Mouse (Mus musculus): ENCODE results near the gene Pkp4. TPM values are rescaled to one million over a fixed set of nuclear protein-coding genes. Genes with fewer than 3 reads are reported as not detected.
A peak's percentile ranks its signal among the peaks of the same experiment; 100 is the strongest.

Pkp4 gene
- polyA plus RNA-seq, 1 experiment from 2014 or later = 32.4 TPM

- H3K4me1 ChIP-seq = peaks cover 38% of the 10 kb centered on the region
- H3K9me3 ChIP-seq = no peaks in the 10 kb centered on the region
- no peak overlapping the region for H3K4me3 ChIP-seq
- peaks cover 36% of the 10 kb centered on the region for H3K36me3 ChIP-seq
- ATAC-seq (ENCODE audit: extremely low read depth, insufficient number of reproducible peaks, low FRiP score, low TSS enrichment) = no peak
- 19% methylated on average over 9 of the region's 9 CpGs for WGBS
- H3K27ac ChIP-seq (replicated peaks) = peak overlapping the region; percentile 90
- H3K9ac ChIP-seq = peak overlapping the region; percentile 44; the same call in 1 of the 2 replicates
- H3K4me2 ChIP-seq = peak overlapping the region; percentile 43
- no peaks in the 10 kb centered on the region for H3K27me3 ChIP-seq (replicated peaks)
Observed at GRCm38 (mm10) chr2:59219997-59220789, 59.5 kb downstream of the Pkp4 start.

- no peak overlapping the region for H3K4me2 ChIP-seq
- no peak overlapping the region for H3K9ac ChIP-seq
- 72% methylated on average over 4 of the region's 4 CpGs for WGBS
- peaks cover 21% of the 10 kb centered on the region for H3K36me3 ChIP-seq
- peaks cover 39% of the 10 kb centered on the region for H3K4me1 ChIP-seq
- H3K4me3 ChIP-seq = no peak overlapping the region
- no peak overlapping the region for H3K27ac ChIP-seq (replicated peaks)
- no peaks in the 10 kb centered on the region for H3K9me3 ChIP-seq
- H3K27me3 ChIP-seq (replicated peaks) = no peaks in the 10 kb centered on the region
- no peak for ATAC-seq (ENCODE audit: extremely low read depth, insufficient number of reproducible peaks, low FRiP score, low TSS enrichment)
Observed at GRCm38 (mm10) chr2:59226383-59226782, 65.7 kb downstream of the Pkp4 start.

- no peak overlapping the region for H3K9ac ChIP-seq
- peaks cover 43% of the 10 kb centered on the region for H3K4me1 ChIP-seq
- no peaks in the 10 kb centered on the region for H3K9me3 ChIP-seq
- no peak overlapping the region for H3K4me2 ChIP-seq
- H3K36me3 ChIP-seq = peaks cover 27% of the 10 kb centered on the region
- no peak for ATAC-seq (ENCODE audit: extremely low read depth, insufficient number of reproducible peaks, low FRiP score, low TSS enrichment)
- no peak overlapping the region for H3K27ac ChIP-seq (replicated peaks)
- no peak overlapping the region for H3K4me3 ChIP-seq
- WGBS = 77% methylated on average over 3 of the region's 3 CpGs
- H3K27me3 ChIP-seq (replicated peaks) = no peaks in the 10 kb centered on the region
Observed at GRCm38 (mm10) chr2:59227011-59227410, 66.4 kb downstream of the Pkp4 start.

GRCm38 (mm10) chr2:59227508-59228263 lies 67.0 kb downstream of the Pkp4 start:
- Histone ChIP-seq H3K27ac (replicated peaks) (no peak overlapping the region), H3K4me3 (no peak overlapping the region), H3K4me2 (no peak overlapping the region), H3K9ac (no peak overlapping the region), H3K27me3 (replicated peaks) (no peaks in the 10 kb centered on the region), H3K4me1 (peaks cover 46% of the 10 kb centered on the region), H3K36me3 (peaks cover 32% of the 10 kb centered on the region), H3K9me3 (no peaks in the 10 kb centered on the region)
- WGBS = 85% methylated on average over 8 of the region's 8 CpGs
- no peak for ATAC-seq (ENCODE audit: extremely low read depth, insufficient number of reproducible peaks, low FRiP score, low TSS enrichment)

- 78% methylated on average over 11 of the region's 11 CpGs for WGBS
- H3K4me2 ChIP-seq = no peak overlapping the region
- H3K27ac ChIP-seq (replicated peaks) = peak overlapping the region; percentile 15; the same call in 1 of the 2 replicates
- H3K4me3 ChIP-seq = no peak overlapping the region
- H3K36me3 ChIP-seq = peaks cover 26% of the 10 kb centered on the region
- no peaks in the 10 kb centered on the region for H3K9me3 ChIP-seq
- H3K4me1 ChIP-seq = peaks cover 61% of the 10 kb centered on the region
- ATAC-seq (ENCODE audit: extremely low read depth, insufficient number of reproducible peaks, low FRiP score, low TSS enrichment) = no peak
- no peaks in the 10 kb centered on the region for H3K27me3 ChIP-seq (replicated peaks)
- H3K9ac ChIP-seq = no peak overlapping the region
Observed at GRCm38 (mm10) chr2:59229250-59229895, 68.7 kb downstream of the Pkp4 start.

GRCm38 (mm10) chr2:59230656-59231055 lies 70.0 kb downstream of the Pkp4 start:
- WGBS = 69% methylated on average over 9 of the region's 9 CpGs
- no peak overlapping the region for H3K4me2 ChIP-seq

GRCm38 (mm10) chr2:59231514-59231913 lies 70.9 kb downstream of the Pkp4 start:
- no peak overlapping the region for H3K4me3 ChIP-seq
- H3K27me3 ChIP-seq (replicated peaks) = no peaks in the 10 kb centered on the region
- H3K9me3 ChIP-seq = no peaks in the 10 kb centered on the region
- peaks cover 58% of the 10 kb centered on the region for H3K4me1 ChIP-seq
- peaks cover 26% of the 10 kb centered on the region for H3K36me3 ChIP-seq
- no peak overlapping the region for H3K4me2 ChIP-seq
- ATAC-seq (ENCODE audit: extremely low read depth, insufficient number of reproducible peaks, low FRiP score, low TSS enrichment) = no peak
- H3K9ac ChIP-seq = no peak overlapping the region
- H3K27ac ChIP-seq (replicated peaks) = no peak overlapping the region
- WGBS = 68% methylated on average over 5 of the region's 5 CpGs

More at GRCm38 (mm10) chr2:59230656-59231055, 70.0 kb downstream of the Pkp4 start:
- Histone ChIP-seq H3K9ac (no peak overlapping the region), H3K27ac (replicated peaks) (no peak overlapping the region), H3K4me3 (no peak overlapping the region), H3K9me3 (no peaks in the 10 kb centered on the region), H3K27me3 (replicated peaks) (no peaks in the 10 kb centered on the region), H3K4me1 (peaks cover 62% of the 10 kb centered on the region), H3K36me3 (peaks cover 26% of the 10 kb centered on the region)
- ATAC-seq (ENCODE audit: extremely low read depth, insufficient number of reproducible peaks, low FRiP score, low TSS enrichment) = no peak

GRCm38 (mm10) chr2:59233294-59233923 lies 72.8 kb downstream of the Pkp4 start:
- H3K9me3 ChIP-seq = no peaks in the 10 kb centered on the region
- H3K36me3 ChIP-seq = peaks cover 30% of the 10 kb centered on the region
- H3K4me3 ChIP-seq = no peak overlapping the region
- H3K9ac ChIP-seq = peak overlapping the region; percentile 56; the same call in 1 of the 2 replicates
- peak overlapping the region; percentile 30 for H3K4me2 ChIP-seq
- H3K27me3 ChIP-seq (replicated peaks) = no peaks in the 10 kb centered on the region
- ATAC-seq (ENCODE audit: extremely low read depth, insufficient number of reproducible peaks, low FRiP score, low TSS enrichment) = no peak
- H3K27ac ChIP-seq (replicated peaks) = peak overlapping the region; percentile 80
- peaks cover 62% of the 10 kb centered on the region for H3K4me1 ChIP-seq
- 51% methylated on average over 13 of the region's 13 CpGs for WGBS

GRCm38 (mm10) chr2:59233936-59234335 lies 73.3 kb downstream of the Pkp4 start:
- Histone ChIP-seq H3K27me3 (replicated peaks) (no peaks in the 10 kb centered on the region), H3K9ac (peak overlapping the region; percentile 56; the same call in 1 of the 2 replicates), H3K4me2 (peak overlapping the region; percentile 30), H3K4me3 (no peak overlapping the region), H3K36me3 (peaks cover 33% of the 10 kb centered on the region), H3K9me3 (no peaks in the 10 kb centered on the region), H3K4me1 (peaks cover 60% of the 10 kb centered on the region), H3K27ac (replicated peaks) (peak overlapping the region; percentile 80)
- 70% methylated on average over 5 of the region's 5 CpGs for WGBS
- ATAC-seq (ENCODE audit: extremely low read depth, insufficient number of reproducible peaks, low FRiP score, low TSS enrichment) = no peak

- Histone ChIP-seq H3K36me3 (peaks cover 35% of the 10 kb centered on the region), H3K27me3 (replicated peaks) (no peaks in the 10 kb centered on the region), H3K4me3 (no peak overlapping the region), H3K9ac (no peak overlapping the region), H3K4me2 (no peak overlapping the region), H3K27ac (replicated peaks) (peak overlapping the region; percentile 80), H3K9me3 (no peaks in the 10 kb centered on the region), H3K4me1 (peaks cover 54% of the 10 kb centered on the region)
- WGBS = 81% methylated on average over 5 of the region's 5 CpGs
- ATAC-seq (ENCODE audit: extremely low read depth, insufficient number of reproducible peaks, low FRiP score, low TSS enrichment) = no peak
Observed at GRCm38 (mm10) chr2:59234537-59234936, 73.9 kb downstream of the Pkp4 start.
